12 mouse cellular contexts compared by ENCODE assay signal in the genomic region with DNA sequence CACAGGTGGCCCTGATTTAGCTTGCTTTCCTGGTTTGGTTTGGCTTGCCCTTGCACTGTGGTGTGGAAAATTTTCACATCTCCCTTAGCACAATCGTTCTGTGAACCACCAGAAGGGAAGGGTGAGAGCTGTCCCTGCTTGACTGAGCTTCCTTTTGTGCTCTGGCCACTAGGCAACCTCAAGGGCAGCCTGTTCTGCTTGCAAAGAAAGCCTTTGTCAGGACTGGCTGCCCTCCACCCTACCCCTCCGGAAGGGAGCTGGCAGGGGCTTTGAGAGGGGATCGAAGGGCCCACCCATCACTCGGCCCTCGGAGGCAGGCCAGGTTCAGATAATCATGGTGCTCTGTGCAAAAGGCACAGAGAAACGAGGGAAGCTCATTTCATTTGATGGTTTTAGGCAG. TPM values are rescaled to one million over a fixed set of nuclear protein-coding genes. Genes with fewer than 3 reads are reported as not detected.
DNase-seq lines count a peak whose midpoint lies in the region; ATAC-seq and TF ChIP-seq lines count a peak whose summit lies in the region.
"Had no signal": no experiment of that assay in that cellular context is flagged by ENCODE, and none has a peak within 500 bp of the region (broad histone marks: within the 10 kb centered on the region; RNA-seq: fewer than 3 reads in every experiment).

No protein-coding gene starts in this region.

- peak; percentile 21 for DNase-seq in cerebellum, adult 11-12 months
- DNase-seq in right cerebral cortex, adult 18-20 months: peak; percentile 60
- no peak for DNase-seq in right cerebral cortex, postnatal 14 days
- peak in 1 of 2 experiments; percentile 33 for DNase-seq in left cerebral cortex, adult 2 months (ENCODE audit: extremely low spot score in 1 of 2, low spot score in 2 of 2)
- DNase-seq in adrenal gland, adult 2 months: no peak
- DNase-seq in adrenal gland, postnatal 25 days: no peak
- DNase-seq in adrenal gland, postnatal 36 days: no peak
- DNase-seq: gastrocnemius, adult 2 months; thymus, postnatal 25 days had no signal

- intact Hi-C loops in left cerebral cortex, adult 2 months (cut with DNase I): no loop called here

- no peak for ATAC-seq in cerebellum, adult (ENCODE audit: insufficient number of reproducible peaks, low FRiP score, low TSS enrichment)

- H3K27ac ChIP-seq in left cerebral cortex, adult 2 months: peak overlapping the region; percentile 66
- H3K27ac ChIP-seq: gastrocnemius, adult 2 months; limb, embryonic 13.5 days; macrophage had no signal

- H3K4me3 ChIP-seq in left cerebral cortex, adult 2 months: no peak overlapping the region
- H3K4me3 ChIP-seq: gastrocnemius, adult 2 months; limb, embryonic 13.5 days had no signal

- no peak for TF ChIP-seq CTCF in left cerebral cortex, adult 2 months (IDR thresholded peaks at IDR 0.05)

RNA-seq across cellular contexts. Expression of gene Slc5a11, which starts 4.0 kb away (rescaled TPM):
- total RNA-seq in left cerebral cortex, adult 2 months (2021): 1 to 10 TPM in 1 of 2 experiments, under 1 TPM in 1; 0.29 to 1.1 TPM
- not detected for total RNA-seq in adrenal gland, adult 2 months (2021)
- polyA plus RNA-seq in adrenal gland, adult 2 months (2012; rRNA removed): not detected in 2 replicates
- not detected in 2 replicates for total RNA-seq in adrenal gland, postnatal 25 days (2021)
- not detected for total RNA-seq in adrenal gland, postnatal 36 days (2021)
- total RNA-seq: gastrocnemius, adult 2 months had no signal

Comparison
In these comparisons a context has a peak if more than half of its experiments do, and no peak if none do; other contexts are left out.
1. DNase-seq: peak in cerebellum, adult 11-12 months (single experiment) and right cerebral cortex, adult 18-20 months (single experiment); none in right cerebral cortex, postnatal 14 days (single experiment), adrenal gland, adult 2 months (single experiment), adrenal gland, postnatal 25 days (single experiment) and adrenal gland, postnatal 36 days (0 of 2).